ENCODE assay signal across 17 mouse cellular contexts in genomic region chr8:126508871-126509586, GRCm38 (mm10). TPM values are rescaled to one million over a fixed set of nuclear protein-coding genes. Genes with fewer than 3 reads are reported as not detected.
DNase-seq lines count a peak whose midpoint lies in the region; ATAC-seq and TF ChIP-seq lines count a peak whose summit lies in the region.
"Had no signal": no experiment of that assay in that cellular context is flagged by ENCODE, and none has a peak within 500 bp of the region (broad histone marks: within the 10 kb centered on the region; RNA-seq: fewer than 3 reads in every experiment).

No protein-coding gene starts in this region.

- no peaks in the 10 kb centered on the region for H3K79me2 ChIP-seq in liver, adult 2 months (ENCODE audit: control insufficient read depth, insufficient read depth, low read length)

- TF ChIP-seq CTCF in forebrain, postnatal 0 days (IDR thresholded peaks at IDR 0.05; ENCODE audit: low read depth), result 0 out of 2 replicates have a peak, but pooled peaks have one; percentile 17
- peak; percentile 9; the same call in 1 of the 2 replicates for TF ChIP-seq CTCF in liver, adult 2 months (IDR thresholded peaks at IDR 0.05; ENCODE audit: low read depth, low read length)

- no peak overlapping the region for H3K4me2 ChIP-seq in forebrain, postnatal 0 days (ENCODE audit: low read depth)
- no peak overlapping the region for H3K4me2 ChIP-seq in forebrain, embryonic 16.5 days (ENCODE audit: low read length)
- H3K4me2 ChIP-seq: forebrain, embryonic 15.5 days; heart, embryonic 12.5 days; hindbrain, embryonic 14.5 days; liver, embryonic 13.5 days had no signal

- DNase-seq in forebrain, postnatal 0 days, result no peak
- no peak for DNase-seq in liver, adult 2 months (ENCODE audit: extremely low read depth, low read depth, low spot score)
- DNase-seq in liver (no peak), ES-CJ7 (ENCODE audit: low read depth, low spot score) (peak; percentile 37), adipocyte (ENCODE audit: low spot score) (peak; percentile 21)
- DNase-seq in adrenal gland, adult 2 months, result no peak
- DNase-seq: adrenal gland, postnatal 10 days; layer of hippocampus, postnatal 36 days; liver, embryonic 13.5 days; midbrain, embryonic 14.5 days had no signal

- no peaks in the 10 kb centered on the region for H3K27me3 ChIP-seq in forebrain, postnatal 0 days (ENCODE audit: insufficient read depth, low read length)
- H3K27me3 ChIP-seq in forebrain, embryonic 16.5 days (replicated peaks; ENCODE audit: control insufficient read depth, insufficient read depth, low read length), result no peaks in the 10 kb centered on the region
- H3K27me3 ChIP-seq in liver, adult 2 months (ENCODE audit: control insufficient read depth, insufficient read depth, low read length), result no peaks in the 10 kb centered on the region
- H3K27me3 ChIP-seq: forebrain, embryonic 15.5 days; heart, embryonic 12.5 days; liver, embryonic 13.5 days had no signal

- H3K9ac ChIP-seq in forebrain, postnatal 0 days, result no peak overlapping the region
- no peak overlapping the region for H3K9ac ChIP-seq in forebrain, embryonic 16.5 days (replicated peaks; ENCODE audit: low read depth, low read length)
- H3K9ac ChIP-seq in liver, adult 2 months (ENCODE audit: low read depth, low read length), result no peak overlapping the region
- H3K9ac ChIP-seq: forebrain, embryonic 15.5 days; heart, embryonic 12.5 days; hindbrain, embryonic 14.5 days; liver, embryonic 13.5 days had no signal

- H3K9me3 ChIP-seq in forebrain, postnatal 0 days (ENCODE audit: low read length), result no peaks in the 10 kb centered on the region
- no peaks in the 10 kb centered on the region; the same call in 1 of the 2 replicates for H3K9me3 ChIP-seq in forebrain, embryonic 16.5 days (ENCODE audit: control insufficient read depth, low read length)
- H3K9me3 ChIP-seq: forebrain, embryonic 15.5 days; limb, embryonic 10.5 days; liver, embryonic 13.5 days had no signal

- H3K27ac ChIP-seq in forebrain, postnatal 0 days (ENCODE audit: low read depth, low read length), result no peak overlapping the region
- no peak overlapping the region for H3K27ac ChIP-seq in forebrain, embryonic 16.5 days (ENCODE audit: low read length)
- H3K27ac ChIP-seq in liver, adult 2 months (replicated peaks; ENCODE audit: insufficient read depth, low read depth, low read length), result no peak overlapping the region
- H3K27ac ChIP-seq: forebrain, embryonic 15.5 days; hindbrain, embryonic 14.5 days; limb, embryonic 10.5 days; liver, embryonic 13.5 days had no signal

- H3K4me3 ChIP-seq in forebrain, postnatal 0 days (ENCODE audit: low read depth, low read length), result no peak overlapping the region
- no peak overlapping the region for H3K4me3 ChIP-seq in forebrain, embryonic 16.5 days (replicated peaks; ENCODE audit: low read length)
- H3K4me3 ChIP-seq in liver, adult 2 months (ENCODE audit: insufficient read depth, low read depth, low read length), result no peak overlapping the region
- H3K4me3 ChIP-seq: forebrain, embryonic 15.5 days; heart, embryonic 12.5 days; limb, embryonic 10.5 days; liver, embryonic 13.5 days; megakaryocyte, embryonic 14.5 days had no signal

- no peak for ATAC-seq in forebrain, postnatal 0 days
- ATAC-seq in forebrain, embryonic 16.5 days, result no peak
- ATAC-seq in CD4-positive, CD25-positive, alpha-beta regulatory T cell, adult 4 months, result no peak
- ATAC-seq: forebrain, embryonic 15.5 days had no signal

- no peaks in the 10 kb centered on the region for H3K4me1 ChIP-seq in forebrain, postnatal 0 days (ENCODE audit: insufficient read depth)
- H3K4me1 ChIP-seq in forebrain, embryonic 16.5 days (replicated peaks; ENCODE audit: control insufficient read depth, insufficient read depth, low read length), result no peaks in the 10 kb centered on the region
- peaks cover 3% of the 10 kb centered on the region; the same call in 1 of the 2 replicates for H3K4me1 ChIP-seq in liver, adult 2 months (ENCODE audit: control insufficient read depth, insufficient read depth, low read length)
- H3K4me1 ChIP-seq: forebrain, embryonic 15.5 days; limb, embryonic 10.5 days; liver, embryonic 13.5 days had no signal

- no peak for TF ChIP-seq POLR2A in liver, adult 2 months (IDR thresholded peaks at IDR 0.05; ENCODE audit: extremely low read depth, insufficient read depth, low read length)

- WGBS in forebrain, postnatal 0 days, result 85% methylated on average over 8 of the region's 8 CpGs
- 86% methylated on average over 8 of the region's 8 CpGs for WGBS in forebrain, embryonic 16.5 days
- WGBS in liver, adult 2 months, result 94% methylated on average over 8 of the region's 8 CpGs

- H3K36me3 ChIP-seq in forebrain, postnatal 0 days (ENCODE audit: insufficient read depth), result no peaks in the 10 kb centered on the region
- H3K36me3 ChIP-seq in forebrain, embryonic 16.5 days (ENCODE audit: control insufficient read depth, insufficient read depth), result no peaks in the 10 kb centered on the region
- no peaks in the 10 kb centered on the region for H3K36me3 ChIP-seq in liver, adult 2 months (ENCODE audit: control insufficient read depth, insufficient read depth, low read length)
- H3K36me3 ChIP-seq: forebrain, embryonic 15.5 days; heart, embryonic 12.5 days; limb, embryonic 10.5 days; liver, embryonic 13.5 days had no signal

RNA-seq across cellular contexts. Expression of gene Tarbp1, which starts 34.2 kb away (rescaled TPM):
- total RNA-seq in forebrain, postnatal 0 days (2014; rRNA removed), result 5.6 and 5.8 TPM in 2 replicates
- 0.82 and 1.1 TPM in 2 replicates for polyA plus RNA-seq in forebrain, postnatal 0 days (2015; fragmentation: Nextera tagmentation; extraction: Ambion mirVana)
- 1.8 TPM in 2 replicates for polyA plus RNA-seq in forebrain, embryonic 16.5 days (2015; fragmentation: Nextera tagmentation; extraction: Ambion mirVana)
- 2.8 and 3.8 TPM in 2 replicates for total RNA-seq in liver, adult 2 months (2014; rRNA removed)
- polyA plus RNA-seq in liver, adult 2 months (2012; rRNA removed), result 1.6 and 2.4 TPM in 2 replicates
- 1 to 10 TPM; 2.0 to 2.2 TPM for polyA plus RNA-seq in CD4-positive, CD25-positive, alpha-beta regulatory T cell, adult 4 months (2017; shearing (Covaris generic))
- total RNA-seq in adrenal gland, adult 2 months (2021), result 1 to 10 TPM; 4.8 to 5.0 TPM
- 3.8 and 4.1 TPM in 2 replicates for polyA plus RNA-seq in adrenal gland, adult 2 months (2012; rRNA removed)

Comparison
In these comparisons a context has a peak if more than half of its experiments do, and no peak if none do; other contexts are left out.
1. DNase-seq: peak in ES-CJ7 (single experiment) and adipocyte (single experiment); none in forebrain, postnatal 0 days (single experiment), liver, adult 2 months (single experiment), liver (single experiment) and adrenal gland, adult 2 months (single experiment).